Mouse (Mus musculus) layer of hippocampus, adult 2 months (tissue): Measurements from ENCODE around the gene H2-Eb2. TPM values are rescaled to one million over a fixed set of nuclear protein-coding genes. Genes with fewer than 3 reads are reported as not detected.

Source experiments
- DNase-seq, 2 experiments: peaks; one replicate each; pipeline ENCODE4 v3.0.0; 2022; ENCODE audit warnings: low spot score in 2 of 2
- H3K27ac ChIP-seq: fragments of 200-600 bp; 2 replicates; pipeline ENCODE4 v1.8.1; 2022
- H3K4me3 ChIP-seq: fragments of 200-600 bp; 2 replicates; pipeline ENCODE4 v1.8.1; 2022; ENCODE audit warnings: mild to moderate bottlenecking
- CTCF ChIP-seq: fragments of 200-600 bp; conservative IDR thresholded peaks from 2 replicates; pipeline ENCODE4 v1.8.1; 2022; ENCODE audit warnings: antibody characterized with exemption, mild to moderate bottlenecking, moderate library complexity
- total RNA-seq, 2 experiments: library from RNA; stranded (reverse); gene quantifications; 2 replicates each; pipeline ENCODE4 v1.2.3; 2021

The H2-Eb2 gene
- total RNA-seq, 2 experiments from 2014 or later, result not detected

- TF ChIP-seq CTCF, result no peak
- no peak for DNase-seq
- Histone ChIP-seq H3K4me3 (no peak overlapping the region), H3K27ac (no peak overlapping the region)
Observed at GRCm38 (mm10) chr17:34379451-34379850, 54.0 kb downstream of the H2-Eb2 start.

GRCm38 (mm10) chr17:34381876-34382275 lies 56.4 kb downstream of the H2-Eb2 start:
- H3K4me3 ChIP-seq, result no peak overlapping the region
- no peak overlapping the region for H3K27ac ChIP-seq
- no peak for TF ChIP-seq CTCF

GRCm38 (mm10) chr17:34383212-34383611 lies 57.7 kb downstream of the H2-Eb2 start:
- peak; percentile 43 for TF ChIP-seq CTCF
- DNase-seq, result no peak
- Histone ChIP-seq H3K27ac (no peak overlapping the region), H3K4me3 (no peak overlapping the region)

More at GRCm38 (mm10) chr17:34381876-34382275, 56.4 kb downstream of the H2-Eb2 start:
- no peak for DNase-seq

GRCm38 (mm10) chr17:34384699-34385098 lies 59.2 kb downstream of the H2-Eb2 start:
- H3K4me3 ChIP-seq, result no peak overlapping the region
- no peak for DNase-seq
- H3K27ac ChIP-seq, result no peak overlapping the region
- no peak for TF ChIP-seq CTCF

- no peak for TF ChIP-seq CTCF
- H3K4me3 ChIP-seq, result no peak overlapping the region
- no peak overlapping the region for H3K27ac ChIP-seq
- DNase-seq, result no peak
Observed at GRCm38 (mm10) chr17:34386656-34387055, 61.2 kb downstream of the H2-Eb2 start.

GRCm38 (mm10) chr17:34388513-34388912 lies 63.0 kb downstream of the H2-Eb2 start:
- no peak overlapping the region for H3K4me3 ChIP-seq
- DNase-seq, result peak in 1 of 2 experiments; percentile 20
- no peak overlapping the region for H3K27ac ChIP-seq
- TF ChIP-seq CTCF, result peak; percentile 76

Other genes with a start within 250 kb of the H2-Eb2 start
- gene H2-Oa, start 233.3 kb upstream of the H2-Eb2 start, total RNA-seq, result under 1 TPM in 1 of 2 experiments, not detected in 1; 0.44 TPM
- 10 to 100 TPM; 26.2 to 33.1 TPM for gene H2-DMa, start 206.1 kb upstream of the H2-Eb2 start, total RNA-seq
- gene Brd2, start 203.0 kb upstream of the H2-Eb2 start, total RNA-seq, result 100 to 1,000 TPM; 196 to 200 TPM
- gene H2-DMb2, start 182.4 kb upstream of the H2-Eb2 start, total RNA-seq, result under 1 TPM; 0.77 to 0.96 TPM
- 1 to 10 TPM; 1.8 to 2.5 TPM for gene H2-DMb1, start 172.6 kb upstream of the H2-Eb2 start, total RNA-seq
- 1 to 10 TPM; 3.3 to 3.4 TPM for gene Tap1, start 138.1 kb upstream of the H2-Eb2 start, total RNA-seq
- gene Psmb9, start 137.9 kb upstream of the H2-Eb2 start, total RNA-seq, result 1 to 10 TPM; 2.1 to 3.6 TPM
- 1 to 10 TPM; 2.7 TPM for gene Psmb8, start 127.9 kb upstream of the H2-Eb2 start, total RNA-seq
- 1 to 10 TPM; 7.8 to 9.3 TPM for gene Tap2, start 122.1 kb upstream of the H2-Eb2 start, total RNA-seq
- gene H2-Ob, start 86.8 kb upstream of the H2-Eb2 start, total RNA-seq, result under 1 TPM in 1 of 2 experiments, not detected in 1; 0.17 TPM
- 1 to 10 TPM; 1.7 to 1.8 TPM for gene H2-Ab1, start 68.0 kb upstream of the H2-Eb2 start, total RNA-seq
- gene H2-Aa, start 37.8 kb upstream of the H2-Eb2 start, total RNA-seq, result 1 to 10 TPM in 1 of 2 experiments, under 1 TPM in 1; 0.66 to 1.2 TPM
- gene H2-Eb1, start 19.8 kb upstream of the H2-Eb2 start, total RNA-seq, result 1 to 10 TPM; 1.0 to 1.3 TPM
- under 1 TPM; 0.51 to 0.76 TPM for gene Btnl2, start 29.2 kb downstream of the H2-Eb2 start, total RNA-seq
- gene Btnl1, start 51.5 kb downstream of the H2-Eb2 start, total RNA-seq, result not detected
- 1 to 10 TPM; 4.1 to 7.2 TPM for gene BC051142, start 73.2 kb downstream of the H2-Eb2 start, total RNA-seq
- not detected for gene Btnl4, start 151.7 kb downstream of the H2-Eb2 start, total RNA-seq
- gene Btnl6, start 191.7 kb downstream of the H2-Eb2 start, total RNA-seq, result not detected
- gene Notch4, start 238.6 kb downstream of the H2-Eb2 start, total RNA-seq, result 10 to 100 TPM; 11.0 to 15.9 TPM